Mouse (Mus musculus) limb, embryonic 11.5 days (tissue): ENCODE data around the gene Gm973. TPM values are rescaled to one million over a fixed set of nuclear protein-coding genes. Genes with fewer than 3 reads are reported as not detected.
A peak's percentile ranks its signal among the peaks of the same experiment; 100 is the strongest.

Experiments used
- ATAC-seq: fragments of 200-750 bp; cut with Nextera tagmentation; 2 replicates; pipeline ENCODE4 v1.8.0; 2017; ENCODE audit warnings: low read depth; ENCODE audit not compliant: insufficient number of reproducible peaks, low FRiP score, low TSS enrichment
- DNase-seq: peaks from one replicate; pipeline ENCODE4 v3.0.0-alpha.2; 2015; ENCODE audit warnings: low spot score
- H3K27ac ChIP-seq: fragments of 300-500 bp; sonication (generic); replicated peaks from 2 replicates; pipeline ENCODE4 v1.5.1; 2014; ENCODE audit warnings: low read depth, mild to moderate bottlenecking, low read length
- H3K27me3 ChIP-seq: fragments of 300-500 bp; sonication (generic); 2 replicates; pipeline ENCODE4 v1.6.1; 2014; ENCODE audit warnings: mild to moderate bottlenecking, low read length, mixed read lengths; ENCODE audit not compliant: control insufficient read depth, insufficient read depth
- H3K36me3 ChIP-seq: fragments of 300-500 bp; sonication (generic); 2 replicates; pipeline ENCODE4 v1.6.1; 2014; ENCODE audit warnings: mild to moderate bottlenecking, low read length, moderate library complexity, mixed read lengths; ENCODE audit not compliant: control insufficient read depth, insufficient read depth
- H3K4me1 ChIP-seq: fragments of 300-500 bp; sonication (generic); 2 replicates; pipeline ENCODE4 v1.6.1; 2014; ENCODE audit warnings: low read length, mixed read lengths; ENCODE audit not compliant: control insufficient read depth, insufficient read depth
- H3K4me2 ChIP-seq: fragments of 300-500 bp; sonication (generic); 2 replicates; pipeline ENCODE4 v1.6.1; 2014; ENCODE audit warnings: low read depth, mild to moderate bottlenecking, moderate library complexity; ENCODE audit not compliant: severe bottlenecking
- H3K4me3 ChIP-seq: fragments of 300-500 bp; sonication (generic); 2 replicates; pipeline ENCODE4 v1.5.1; 2014; ENCODE audit warnings: low read depth, low read length
- H3K9ac ChIP-seq: fragments of 300-500 bp; sonication (generic); 2 replicates; pipeline ENCODE4 v1.6.1; 2014; ENCODE audit warnings: mild to moderate bottlenecking, low read length
- H3K9me3 ChIP-seq: fragments of 300-500 bp; sonication (generic); 2 replicates; pipeline ENCODE4 v1.6.1; 2016; ENCODE audit warnings: low read length; ENCODE audit not compliant: control insufficient read depth
- WGBS: fragments of 180-500 bp; shearing (Covaris S2); extraction: QIAGEN DNeasy Blood & Tissue Kit; methylation state at CpG from one replicate; pipeline ENCODE4 v1.1.7; 2014; 5-methylcytosine and 5-hydroxymethylcytosine counted together
- polyA plus RNA-seq: library from polyadenylated mRNA; unstranded; fragments of >200 nt; fragmentation: Nextera tagmentation; extraction: Ambion mirVana; gene quantifications from 2 replicates; pipeline ENCODE4 v1.2.1, GENCODE M21; 2014

Gene Gm973
- polyA plus RNA-seq: 0.51 and 0.55 TPM in 2 replicates

- DNase-seq (peak; percentile 87), ATAC-seq (peak; percentile 93)
- Histone ChIP-seq H3K9ac (peak within 1 kb of the TSS; percentile 60), H3K27ac (peak within 1 kb of the TSS; percentile 95), H3K36me3 (no peaks in the 10 kb centered on the region), H3K4me2 (peak within 1 kb of the TSS; percentile 44), H3K4me1 (peaks cover 22% of the 10 kb centered on the region), H3K9me3 (no peaks in the 10 kb centered on the region), H3K27me3 (no peaks in the 10 kb centered on the region), H3K4me3 (peak within 1 kb of the TSS; percentile 20)
- WGBS: 4% methylated on average over 25 of the region's 25 CpGs
These were observed at the start of gene Gm973 for GRCm38 (mm10) chr1:59516026-59516917. Gm973 (plus strand) TSS chr1:59516264.

GRCm38 (mm10) chr1:59469170-59469569 lies 46.9 kb upstream of the Gm973 start:
- no peak overlapping the region for H3K4me3 ChIP-seq
- no peak for ATAC-seq
- H3K9me3 ChIP-seq: no peaks in the 10 kb centered on the region
- WGBS: 28% methylated on average over 4 of the region's 4 CpGs
- no peaks in the 10 kb centered on the region for H3K36me3 ChIP-seq
- DNase-seq: no peak
- H3K27me3 ChIP-seq: no peaks in the 10 kb centered on the region
- H3K27ac ChIP-seq: no peak overlapping the region
- no peak overlapping the region for H3K4me2 ChIP-seq
- no peak overlapping the region for H3K9ac ChIP-seq
- peaks cover 26% of the 10 kb centered on the region for H3K4me1 ChIP-seq

- H3K4me1 ChIP-seq: peaks cover 17% of the 10 kb centered on the region
- no peak overlapping the region for H3K4me2 ChIP-seq
- no peak overlapping the region for H3K4me3 ChIP-seq
- H3K9ac ChIP-seq: no peak overlapping the region
- no peaks in the 10 kb centered on the region for H3K9me3 ChIP-seq
- 33% methylated on average over 4 of the region's 4 CpGs for WGBS
- H3K27ac ChIP-seq: no peak overlapping the region
- DNase-seq: no peak
- H3K36me3 ChIP-seq: no peaks in the 10 kb centered on the region
- no peak for ATAC-seq
- H3K27me3 ChIP-seq: no peaks in the 10 kb centered on the region
These were observed 45.3 kb upstream of the Gm973 start for GRCm38 (mm10) chr1:59470766-59471165.

GRCm38 (mm10) chr1:59472368-59473180 lies 43.5 kb upstream of the Gm973 start:
- Histone ChIP-seq H3K9me3 (no peaks in the 10 kb centered on the region), H3K27me3 (no peaks in the 10 kb centered on the region), H3K4me1 (peaks cover 17% of the 10 kb centered on the region), H3K4me3 (no peak overlapping the region), H3K36me3 (no peaks in the 10 kb centered on the region), H3K4me2 (peak overlapping the region; percentile 25; the same call in 1 of the 2 replicates), H3K9ac (0 out of 2 replicates have a peak overlapping the region, but pooled peaks have one; percentile 7), H3K27ac (no peak overlapping the region)
- 3% methylated on average over 9 of the region's 11 CpGs for WGBS
- DNase-seq (no peak), ATAC-seq (no peak)

GRCm38 (mm10) chr1:59473181-59473555 lies 42.9 kb upstream of the Gm973 start:
- ATAC-seq (no peak), DNase-seq (no peak)
- no peak overlapping the region for H3K27ac ChIP-seq
- WGBS: 5% methylated on average over 4 of the region's 4 CpGs
- no peaks in the 10 kb centered on the region for H3K36me3 ChIP-seq
- H3K4me2 ChIP-seq: no peak overlapping the region
- H3K4me1 ChIP-seq: peaks cover 17% of the 10 kb centered on the region
- H3K27me3 ChIP-seq: no peaks in the 10 kb centered on the region
- no peaks in the 10 kb centered on the region for H3K9me3 ChIP-seq
- H3K4me3 ChIP-seq: no peak overlapping the region
- no peak overlapping the region for H3K9ac ChIP-seq

- no peaks in the 10 kb centered on the region for H3K27me3 ChIP-seq
- no peaks in the 10 kb centered on the region for H3K9me3 ChIP-seq
- no peak overlapping the region for H3K4me2 ChIP-seq
- H3K36me3 ChIP-seq: no peaks in the 10 kb centered on the region
- H3K4me3 ChIP-seq: no peak overlapping the region
- peaks cover 21% of the 10 kb centered on the region for H3K4me1 ChIP-seq
- H3K27ac ChIP-seq: no peak overlapping the region
- ATAC-seq (no peak), DNase-seq (no peak)
- H3K9ac ChIP-seq: no peak overlapping the region
- 45% methylated on average over 2 of the region's 2 CpGs for WGBS
These were observed 40.4 kb upstream of the Gm973 start for GRCm38 (mm10) chr1:59475618-59476017.

- H3K4me1 ChIP-seq: peaks cover 11% of the 10 kb centered on the region
- ATAC-seq: no peak
These were observed 37.2 kb upstream of the Gm973 start for GRCm38 (mm10) chr1:59478911-59479310.

GRCm38 (mm10) chr1:59480821-59481455 lies 35.1 kb upstream of the Gm973 start:
- Histone ChIP-seq H3K9ac (peak overlapping the region; percentile 66), H3K27me3 (no peaks in the 10 kb centered on the region), H3K4me1 (peaks cover 12% of the 10 kb centered on the region), H3K27ac (peak overlapping the region; percentile 98), H3K36me3 (peaks cover 4% of the 10 kb centered on the region; the same call in 1 of the 2 replicates), H3K9me3 (no peaks in the 10 kb centered on the region), H3K4me2 (peak overlapping the region; percentile 52), H3K4me3 (peak overlapping the region; percentile 72)
- DNase-seq (peak; percentile 69), ATAC-seq (no peak)
- under 1% methylated on average over 23 of the region's 23 CpGs for WGBS

More at GRCm38 (mm10) chr1:59478911-59479310, 37.2 kb upstream of the Gm973 start:
- DNase-seq: no peak
- Histone ChIP-seq H3K27ac (no peak overlapping the region), H3K9me3 (no peaks in the 10 kb centered on the region), H3K9ac (no peak overlapping the region), H3K27me3 (no peaks in the 10 kb centered on the region), H3K4me2 (no peak overlapping the region), H3K4me3 (no peak overlapping the region), H3K36me3 (no peaks in the 10 kb centered on the region)
- WGBS: 89% methylated on average over 3 of the region's 3 CpGs
